Mouse (Mus musculus): ENCODE data around the gene Tmigd3. TPM values are rescaled to one million over a fixed set of nuclear protein-coding genes. Genes with fewer than 3 reads are reported as not detected.

Tmigd3 gene
- total and polyA plus RNA-seq, 3 experiments = 0.25 TPM; not detected in 2

GRCm38 (mm10) chr3:105904721-105905120, 34.0 kb downstream of the Tmigd3 start:
- H3K27me3 ChIP-seq (replicated peaks) = no peaks in the 10 kb centered on the region
- DNase-seq (ENCODE audit: extremely low read depth) = no peak
- H3K4me1 ChIP-seq (ENCODE audit: control insufficient read depth in 1 of 2, insufficient read depth in 2 of 2) = peaks cover 19 to 53% of the 10 kb centered on the region in 2 experiments
- no peak for TF ChIP-seq JUN (IDR thresholded peaks at IDR 0.05; ENCODE audit: insufficient read depth, low read depth, low read length)
- no peak for TF ChIP-seq GABPA (IDR thresholded peaks at IDR 0.05; ENCODE audit: insufficient replicate concordance, low read depth, low read length)
- TF ChIP-seq CHD1 (IDR thresholded peaks at IDR 0.05; ENCODE audit: low read depth, low read length) = no peak
- TF ChIP-seq MYC (IDR thresholded peaks at IDR 0.05; ENCODE audit: low read depth, low read length) = no peak
- no peak for TF ChIP-seq POLR2A (IDR thresholded peaks at IDR 0.05; ENCODE audit: low read depth, low read length)
- no peak for TF ChIP-seq SIN3A (IDR thresholded peaks at IDR 0.05; ENCODE audit: low read length)
- TF ChIP-seq RCOR1 (conservative IDR thresholded peaks at IDR 0.05; ENCODE audit: low read depth, low read length) = no peak
- no peak for TF ChIP-seq ELF1 (IDR thresholded peaks at IDR 0.05; ENCODE audit: low read depth, low read length)
- TF ChIP-seq POLR2AphosphoS2 (IDR thresholded peaks at IDR 0.05; ENCODE audit: low read depth, low read length) = no peak
- no peaks in the 10 kb centered on the region for H3K9me3 ChIP-seq (replicated peaks; ENCODE audit: low read length)
- no peak overlapping the region; the same call in 1 of the 2 replicates for H3K27ac ChIP-seq (ENCODE audit: insufficient read depth, low read depth)
- in situ Hi-C loops (cut with MboI; ENCODE audit: low pct_ligation_motif_present, low pct_unique_long_range_greater_than_20kb, low sequenced_read_pairs) (loop anchor here (5.0 kb wide), 1 partner anchor 53 kb away; the partner anchor contains the start of gene Wdr77), dilution Hi-C loops (cut with MboI; ENCODE audit: extremely low pct_ligation_motif_present, extremely low pct_unique_long_range_greater_than_20kb, low sequenced_read_pairs) (loop anchor here (25.0 kb wide), 1 partner anchor 217 kb away; the partner anchor contains the start of gene Ddx20)
- no peak overlapping the region for H3K4me2 ChIP-seq (ENCODE audit: insufficient read depth, low read depth, poor library complexity, severe bottlenecking)
- H3K36me3 ChIP-seq (replicated peaks in 1 of 2; ENCODE audit: control insufficient read depth in 1 of 2, insufficient read depth in 1 of 2, low read length in 1 of 2) = peaks cover 0 to 2% of the 10 kb centered on the region in 2 experiments
- peak overlapping the region in 1 of 3 experiments; percentile 25 for H3K4me3 ChIP-seq (replicated peaks in 1 of 3; ENCODE audit: low read depth in 2 of 3, low read length in 2 of 3, poor library complexity in 1 of 3)
- H3K79me2 ChIP-seq (replicated peaks; ENCODE audit: control insufficient read depth, extremely low read depth, insufficient read depth, poor library complexity, severe bottlenecking) = no peaks in the 10 kb centered on the region
- no peak overlapping the region for H3K9ac ChIP-seq (ENCODE audit: insufficient read depth, low read depth)

GRCm38 (mm10) chr3:105907956-105908655, 37.4 kb downstream of the Tmigd3 start:
- Histone ChIP-seq H3K27me3 (replicated peaks) (no peaks in the 10 kb centered on the region), H3K9ac (ENCODE audit: insufficient read depth, low read depth) (no peak overlapping the region), H3K4me3 (replicated peaks in 1 of 3; ENCODE audit: low read depth in 2 of 3, low read length in 2 of 3, poor library complexity in 1 of 3) (no peak overlapping the region), H3K4me1 (ENCODE audit: control insufficient read depth in 1 of 2, insufficient read depth in 2 of 2) (peaks cover 18 to 58% of the 10 kb centered on the region in 2 experiments), H3K27ac (ENCODE audit: insufficient read depth, low read depth) (no peak overlapping the region), H3K4me2 (ENCODE audit: insufficient read depth, low read depth, poor library complexity, severe bottlenecking) (no peak overlapping the region), H3K36me3 (replicated peaks in 1 of 2; ENCODE audit: control insufficient read depth in 1 of 2, insufficient read depth in 1 of 2, low read length in 1 of 2) (peaks cover 0 to 2% of the 10 kb centered on the region in 2 experiments), H3K79me2 (replicated peaks; ENCODE audit: control insufficient read depth, extremely low read depth, insufficient read depth, poor library complexity, severe bottlenecking) (no peaks in the 10 kb centered on the region), H3K9me3 (replicated peaks; ENCODE audit: low read length) (no peaks in the 10 kb centered on the region)
- DNase-seq (ENCODE audit: extremely low read depth) = no peak
- TF ChIP-seq CHD2 (IDR thresholded peaks at IDR 0.05; ENCODE audit: low read length) (no peak), SIN3A (IDR thresholded peaks at IDR 0.05; ENCODE audit: low read length) (no peak), ZC3H11A (IDR thresholded peaks at IDR 0.05; ENCODE audit: low read depth, low read length) (no peak), ELF1 (IDR thresholded peaks at IDR 0.05; ENCODE audit: low read depth, low read length) (no peak), JUND (conservative IDR thresholded peaks at IDR 0.05; ENCODE audit: low read depth, low read length) (no peak), TCF12 (IDR thresholded peaks at IDR 0.05; ENCODE audit: low read depth, low read length) (no peak), TBP (conservative IDR thresholded peaks at IDR 0.05; ENCODE audit: low read depth, low read length) (no peak), MAZ (IDR thresholded peaks at IDR 0.05; ENCODE audit: low read depth, low read length) (no peak), MXI1 (IDR thresholded peaks at IDR 0.05; ENCODE audit: low read depth, low read length) (no peak), UBTF (IDR thresholded peaks at IDR 0.05; ENCODE audit: low read depth, low read length) (no peak), HCFC1 (IDR thresholded peaks at IDR 0.05; ENCODE audit: low read depth, low read length) (no peak), MEF2A (IDR thresholded peaks at IDR 0.05; ENCODE audit: borderline replicate concordance, low read depth, low read length) (no peak), ZNF384 (IDR thresholded peaks at IDR 0.05; ENCODE audit: low read depth, low read length) (no peak), NELFE (IDR thresholded peaks at IDR 0.05; ENCODE audit: low read depth, low read length) (no peak), ZMIZ1 (IDR thresholded peaks at IDR 0.05; ENCODE audit: low read depth, low read length) (no peak), CTCF (conservative IDR thresholded peaks at IDR 0.05 in 1 of 2, IDR thresholded peaks at IDR 0.05 in 1 of 2; ENCODE audit: low read depth in 2 of 2, low read length in 2 of 2) (no peak), NRF1 (IDR thresholded peaks at IDR 0.05; ENCODE audit: low read depth, low read length) (no peak)
- in situ Hi-C loops (cut with MboI; ENCODE audit: low pct_ligation_motif_present, low pct_unique_long_range_greater_than_20kb, low sequenced_read_pairs) (no loop called here), dilution Hi-C loops (cut with MboI; ENCODE audit: extremely low pct_ligation_motif_present, extremely low pct_unique_long_range_greater_than_20kb, low sequenced_read_pairs) (loop anchor here (25.0 kb wide), 1 partner anchor 221 kb away; the partner anchor contains the start of gene Ddx20)

Measured in CH12.LX (cell line).